Mouse (Mus musculus): ENCODE results near the gene Slx4ip.

The Slx4ip gene

DNA sequence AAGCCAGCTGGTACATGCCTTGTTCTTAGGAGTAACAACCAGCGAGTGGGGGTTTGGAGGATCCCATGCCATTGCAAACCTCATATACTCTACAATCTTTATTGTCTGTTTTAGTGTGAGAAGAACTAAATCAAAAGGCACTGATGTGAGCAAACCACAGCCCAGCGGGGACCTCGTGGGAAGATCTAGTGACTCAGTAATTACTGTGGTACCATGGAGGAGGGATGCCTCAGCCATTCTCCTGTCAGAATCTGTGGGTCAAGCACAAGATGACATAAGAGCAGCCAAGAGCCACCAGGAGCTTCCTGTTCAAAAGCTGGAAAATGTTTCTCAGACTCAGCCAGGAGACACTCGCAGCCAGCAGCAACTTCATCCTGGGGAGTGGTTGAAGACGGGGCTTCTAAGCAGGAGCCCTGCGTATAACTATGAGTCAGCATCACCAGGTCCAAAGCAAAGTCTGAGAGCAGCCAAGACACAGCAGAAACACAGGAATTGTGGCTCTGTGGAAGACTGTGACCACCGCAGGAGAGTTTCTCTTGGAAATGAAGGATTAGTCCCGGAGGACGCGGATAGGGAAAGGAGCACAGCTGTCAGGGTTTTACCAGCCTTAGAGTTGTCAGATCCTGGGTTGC is 176.6 kb downstream of the Slx4ip start:
- no peak for DNase-seq

DNA sequence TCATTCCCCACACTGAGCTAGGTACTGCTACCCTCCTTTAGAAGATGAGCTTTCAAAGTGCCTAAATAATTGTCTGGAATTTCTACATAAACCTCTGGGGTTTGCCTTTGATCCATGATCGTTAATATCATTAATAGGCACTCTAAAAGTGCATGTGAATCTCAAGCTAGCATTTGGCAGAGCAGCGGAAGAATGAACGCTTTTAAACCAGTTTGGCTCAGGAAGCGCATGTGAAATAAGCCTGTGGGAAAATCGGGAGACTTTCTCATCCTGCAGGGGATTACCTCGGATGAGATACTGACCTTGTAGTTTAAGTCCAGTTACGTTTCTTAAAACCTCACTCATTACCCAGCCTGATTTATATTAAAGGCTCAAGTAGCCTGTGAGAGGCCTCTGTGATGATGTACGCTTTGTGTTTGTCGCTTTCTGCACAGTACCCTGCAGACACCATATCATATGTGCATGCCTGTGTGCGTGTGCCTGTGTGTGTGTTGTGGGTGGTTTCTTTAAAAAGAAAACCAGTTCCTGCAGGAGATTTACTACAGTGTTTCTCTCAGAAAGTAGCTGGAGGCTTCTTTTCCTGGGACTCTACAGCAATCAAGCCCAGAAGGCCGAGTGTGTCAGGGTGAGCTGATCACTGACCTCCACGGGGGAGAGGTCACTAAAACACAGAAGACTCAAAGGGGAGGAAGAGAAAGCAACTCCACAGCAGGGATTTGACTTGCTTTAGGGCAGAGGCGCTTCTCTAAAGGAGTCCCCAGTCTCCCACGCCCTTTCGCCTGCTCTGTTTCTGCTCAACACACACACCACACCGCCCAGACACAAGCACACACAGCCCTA is 182.7 kb downstream of the Slx4ip start:
- DNase-seq, result no peak

GRCm38 (mm10) chr2:137074313-137074620 is 183.2 kb downstream of the Slx4ip start:
- no peak for DNase-seq

DNA sequence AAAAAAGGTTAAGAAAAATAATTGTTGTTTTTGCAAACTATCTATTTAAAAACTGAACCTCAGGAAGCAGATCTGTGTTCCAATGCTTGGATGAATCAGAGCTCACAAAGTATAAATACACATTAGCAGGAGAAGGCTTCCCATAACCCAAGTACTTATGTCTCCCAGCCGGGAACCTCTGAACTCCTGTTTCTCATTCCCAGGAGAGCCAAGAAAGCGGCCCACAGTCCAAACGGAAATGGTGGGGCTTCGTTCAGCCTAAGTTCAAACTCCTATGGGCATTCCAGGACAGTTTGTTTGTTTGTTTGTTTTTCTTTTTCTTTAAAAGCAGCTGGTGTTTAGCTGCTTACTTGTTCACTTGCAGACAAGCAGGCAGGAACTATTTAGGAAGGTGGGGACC is 187.8 kb downstream of the Slx4ip start:
- no peak for DNase-seq

GRCm38 (mm10) chr2:137079721-137080320 is 188.8 kb downstream of the Slx4ip start:
- DNase-seq, result peak; percentile 55

DNA sequence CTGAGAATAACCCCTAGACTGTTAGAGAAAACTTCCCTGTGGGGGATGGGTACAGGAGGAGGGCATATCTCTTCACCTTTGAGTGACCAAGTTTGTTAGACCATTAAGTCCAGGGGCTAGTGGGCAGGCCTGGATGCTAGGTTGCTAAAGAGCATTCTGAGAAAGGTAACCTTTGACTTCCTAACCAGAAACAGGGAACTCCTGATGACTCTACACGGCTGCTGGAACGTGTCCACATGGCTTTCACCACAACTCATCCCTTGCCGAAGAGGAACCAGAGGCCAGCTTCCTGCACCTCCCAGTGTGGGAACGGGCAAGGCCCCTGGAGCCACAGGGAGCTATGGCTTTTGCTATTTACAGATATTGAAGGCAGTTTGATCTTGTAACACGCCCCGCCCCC is 189.4 kb downstream of the Slx4ip start:
- peak; percentile 62 to 68 for DNase-seq

GRCm38 (mm10) chr2:137081001-137081400 is 190.0 kb downstream of the Slx4ip start:
- DNase-seq, result no peak

GRCm38 (mm10) chr2:137082896-137083620 is 192.0 kb downstream of the Slx4ip start:
- DNase-seq, result peak; percentile 43

DNA sequence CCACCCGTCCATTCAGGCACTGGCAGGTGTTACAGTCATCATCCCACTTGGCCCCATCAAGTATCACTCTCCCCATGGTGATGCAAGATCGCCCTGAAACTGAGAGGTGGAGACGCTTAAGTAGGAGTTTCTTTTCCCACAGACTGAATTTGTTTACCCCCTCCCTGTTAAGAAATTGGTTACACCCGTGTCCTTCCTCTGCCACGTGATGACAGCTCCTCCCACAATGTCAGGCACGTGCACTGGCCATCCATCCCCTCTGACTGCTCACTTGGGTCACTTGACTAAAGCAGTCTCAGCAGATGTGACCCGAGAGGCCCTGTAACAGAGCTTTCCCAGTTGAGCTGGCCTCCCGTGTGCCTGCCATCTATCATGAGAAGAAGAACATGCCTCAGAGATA is 194.2 kb downstream of the Slx4ip start:
- peak in 1 of 2 experiments; percentile 14 for DNase-seq

DNA sequence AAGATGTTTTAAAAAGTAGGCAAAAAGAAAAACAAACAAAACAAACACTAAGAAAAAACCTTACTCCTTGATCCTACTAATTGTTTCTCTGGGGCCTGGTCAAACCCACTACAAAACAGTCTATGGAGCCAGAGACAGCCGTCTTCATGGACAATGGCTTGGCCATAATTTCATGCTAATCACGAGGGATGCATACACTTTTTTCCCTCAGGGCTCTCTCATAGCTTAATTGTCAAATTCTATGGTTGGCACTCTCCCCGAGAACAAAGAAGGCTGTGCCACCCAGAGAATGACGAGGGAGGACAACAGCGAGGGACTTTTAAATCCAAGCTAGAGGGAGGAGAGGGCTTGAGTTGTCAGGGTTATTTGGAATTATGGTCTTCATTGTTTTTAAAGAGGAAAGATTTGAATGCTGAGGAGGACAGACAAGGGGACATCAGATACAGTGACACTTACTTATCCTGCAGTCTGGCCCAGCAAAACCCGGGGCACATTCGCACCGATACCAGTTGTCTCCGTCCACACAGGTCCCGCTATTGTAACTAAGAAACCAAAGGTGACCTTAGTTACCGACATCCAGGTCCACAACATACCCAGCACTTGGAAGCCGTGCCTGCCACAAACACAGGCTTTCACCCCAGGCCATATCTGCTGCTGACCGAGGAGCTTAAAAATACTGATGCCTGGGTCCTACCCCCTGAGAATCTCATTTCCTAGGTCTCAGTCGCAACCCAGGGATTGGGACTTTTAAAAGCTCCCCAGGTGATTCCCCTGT is 195.8 kb downstream of the Slx4ip start:
- DNase-seq, result no peak

- DNase-seq, result no peak
These were observed 196.7 kb downstream of the Slx4ip start for GRCm38 (mm10) chr2:137087705-137088104.

GRCm38 (mm10) chr2:137091766-137092522 is 200.9 kb downstream of the Slx4ip start:
- no peak for DNase-seq

DNA sequence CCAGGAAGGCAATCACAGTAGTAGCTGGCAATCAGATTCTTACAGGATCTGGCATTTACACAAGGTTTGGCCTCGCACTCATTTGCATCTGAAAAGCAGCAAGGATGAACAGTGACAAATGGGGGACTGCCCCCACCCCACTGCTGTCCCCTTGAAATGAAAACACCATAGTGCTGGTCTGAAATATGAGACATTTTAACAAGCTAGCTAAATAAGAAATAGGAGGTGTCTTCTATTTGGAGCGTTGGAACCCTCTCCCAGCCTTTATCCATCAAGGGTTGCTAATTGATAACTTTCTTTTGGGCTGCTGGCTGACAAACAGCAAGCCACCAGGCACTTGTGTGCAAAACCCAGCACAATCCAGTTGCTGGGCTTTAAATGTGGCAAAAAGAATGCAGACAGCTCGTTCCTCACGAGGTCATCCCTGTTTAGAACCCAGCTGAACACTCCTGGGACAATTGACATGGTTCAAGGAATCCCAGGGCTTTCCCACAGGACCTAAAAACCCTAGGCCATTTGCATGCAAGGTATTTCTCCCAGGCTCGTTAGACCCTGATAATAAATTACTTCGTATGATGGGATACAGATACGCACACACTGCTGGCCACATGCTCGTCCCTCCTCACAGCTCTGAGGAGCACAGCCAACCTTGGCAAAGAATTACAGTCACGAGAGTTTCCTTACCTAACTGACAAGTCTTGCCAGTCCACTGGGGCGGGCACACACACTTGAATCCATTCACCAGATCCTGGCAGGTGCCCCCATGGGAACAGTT is 201.7 kb downstream of the Slx4ip start:
- DNase-seq, result no peak

GRCm38 (mm10) chr2:137093298-137093630 is 202.2 kb downstream of the Slx4ip start:
- no peak for DNase-seq

GRCm38 (mm10) chr2:137094301-137094700 is 203.3 kb downstream of the Slx4ip start:
- no peak for DNase-seq

DNA sequence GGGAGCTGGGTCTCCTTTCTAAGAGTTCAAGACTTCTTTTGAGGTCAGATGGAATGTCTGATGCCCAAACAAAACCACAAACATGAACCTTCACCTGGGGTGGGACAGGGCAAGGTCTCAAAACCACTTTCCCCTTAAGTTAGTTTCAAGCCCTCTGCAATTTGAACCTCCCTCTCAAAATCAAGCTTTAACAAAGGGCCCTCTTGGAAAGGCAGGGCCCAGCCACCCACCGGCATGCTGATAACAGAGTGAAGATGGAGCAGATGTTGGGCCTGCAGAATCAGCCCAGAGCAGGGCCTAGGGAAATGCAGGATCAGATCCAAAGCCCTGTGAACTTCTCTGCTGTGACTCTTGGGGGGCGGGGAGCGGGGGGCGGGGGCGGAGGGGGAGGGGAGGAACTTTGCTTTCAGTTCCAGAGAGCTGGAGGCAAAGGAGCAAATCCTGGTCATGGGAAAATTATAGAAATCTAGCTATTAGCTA is 206.0 kb downstream of the Slx4ip start:
- no peak for DNase-seq

- DNase-seq, result no peak
These were observed 207.4 kb downstream of the Slx4ip start for GRCm38 (mm10) chr2:137098269-137099035.

GRCm38 (mm10) chr2:137099211-137099734 is 208.3 kb downstream of the Slx4ip start:
- no peak for DNase-seq

DNA sequence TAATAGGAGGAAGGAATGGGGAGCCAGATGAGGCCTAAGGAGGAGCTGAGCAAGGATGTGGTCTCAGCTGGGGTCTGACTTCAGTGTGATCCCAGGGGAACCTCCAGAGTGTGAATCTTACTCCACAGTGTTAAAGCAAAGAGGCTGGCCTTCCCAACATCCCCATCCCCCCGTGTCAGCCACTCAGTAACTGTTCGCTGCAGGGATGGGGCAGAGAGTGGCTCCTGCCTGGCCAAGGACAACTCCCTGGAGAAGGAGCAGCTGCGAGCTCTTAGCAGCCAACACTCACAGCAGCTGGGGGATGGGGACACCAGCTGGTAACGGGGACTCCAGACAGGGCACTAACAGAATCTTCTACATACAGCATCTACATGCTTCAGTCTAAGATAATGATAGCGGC is 210.1 kb downstream of the Slx4ip start:
- no peak for DNase-seq

DNA sequence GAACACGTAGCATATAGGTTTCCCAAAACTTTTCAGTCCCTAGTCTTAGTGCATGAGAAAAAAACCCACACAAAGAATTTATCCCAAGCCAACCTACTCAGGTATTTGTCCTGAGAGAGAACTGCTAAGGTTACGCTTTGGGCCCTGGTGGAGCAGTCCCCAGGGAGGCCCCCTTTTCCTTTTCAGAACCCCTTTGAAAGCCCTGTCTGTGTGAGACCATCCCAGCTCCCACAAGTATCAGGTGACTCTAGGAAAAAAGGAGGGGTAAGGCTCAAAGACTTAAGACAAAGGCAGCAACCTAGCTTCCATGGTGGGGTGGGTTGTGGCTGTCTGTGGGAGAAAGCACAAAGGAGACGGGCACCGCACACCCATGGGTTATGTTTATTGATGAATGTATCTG is 216.2 kb downstream of the Slx4ip start:
- DNase-seq, result no peak

All from kidney, postnatal 36 days (tissue).